Mouse (Mus musculus): Measurements from ENCODE around the gene Lrrc72.

DNA sequence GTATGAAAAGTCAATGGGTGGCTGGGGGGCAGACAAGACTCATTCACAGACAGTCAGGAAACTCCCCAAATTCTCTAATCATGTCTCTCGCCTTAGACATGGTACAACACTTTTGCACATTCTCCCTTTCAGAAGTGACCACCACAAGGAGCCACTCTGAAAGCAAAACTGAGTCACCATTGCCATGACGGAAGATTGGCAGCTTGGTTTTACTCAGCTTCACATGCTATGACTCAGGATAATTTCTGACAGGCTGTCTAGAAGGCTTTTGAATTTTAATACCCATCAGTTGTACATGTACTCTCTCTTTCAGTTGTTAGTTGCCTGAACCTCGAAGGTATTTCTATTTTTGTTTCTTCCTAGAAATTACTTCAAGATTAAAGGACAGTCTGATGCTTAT is 12.0 kb downstream of the Lrrc72 start:
- TF ChIP-seq POLR2AphosphoS5 (IDR thresholded peaks at IDR 0.05; ENCODE audit: insufficient replicate concordance, low read depth, low read length) = no peak
- no peak for TF ChIP-seq CTCF (IDR thresholded peaks at IDR 0.05; ENCODE audit: low read depth, low read length)
- TF ChIP-seq GATA1 (IDR thresholded peaks at IDR 0.05; ENCODE audit: borderline replicate concordance, low read length) = no peak
- no peak for TF ChIP-seq TAL1 (conservative IDR thresholded peaks at IDR 0.05; ENCODE audit: low read depth, low read length)

Measured in G1E (cell line).